Mouse (Mus musculus) intestine, postnatal 0 days (tissue): ENCODE results near the gene Foxj1. TPM values are rescaled to one million over a fixed set of nuclear protein-coding genes. Genes with fewer than 3 reads are reported as not detected.

Experiments
- ATAC-seq: fragments of 200-750 bp; cut with Nextera tagmentation; 2 replicates; pipeline ENCODE4 v1.8.0; 2017; ENCODE audit warnings: mild to moderate bottlenecking, moderate TSS enrichment, moderate library complexity
- H3K27ac ChIP-seq: fragments of 300-500 bp; sonication (generic); 2 replicates; pipeline ENCODE4 v1.5.1; 2014; ENCODE audit warnings: mild to moderate bottlenecking, low read depth, low read length, moderate library complexity
- H3K27me3 ChIP-seq: fragments of 300-500 bp; sonication (generic); replicated peaks from 2 replicates; pipeline ENCODE4 v1.6.1; 2014; ENCODE audit warnings: low read length, mixed read lengths; ENCODE audit not compliant: control insufficient read depth, insufficient read depth
- H3K36me3 ChIP-seq: fragments of 300-500 bp; sonication (generic); 2 replicates; pipeline ENCODE4 v1.6.1; 2014; ENCODE audit warnings: mild to moderate bottlenecking, moderate library complexity; ENCODE audit not compliant: control insufficient read depth, insufficient read depth
- H3K4me1 ChIP-seq: fragments of 300-500 bp; sonication (generic); replicated peaks from 2 replicates; pipeline ENCODE4 v1.6.1; 2014; ENCODE audit warnings: antibody characterized with exemption, low read length, mixed read lengths; ENCODE audit not compliant: control insufficient read depth, insufficient read depth
- H3K4me2 ChIP-seq: fragments of 300-500 bp; sonication (generic); replicated peaks from 2 replicates; pipeline ENCODE4 v1.6.1; 2014; ENCODE audit warnings: low read depth, mild to moderate bottlenecking, moderate library complexity
- H3K4me3 ChIP-seq: fragments of 300-500 bp; sonication (generic); 2 replicates; pipeline ENCODE4 v1.5.1; 2014; ENCODE audit warnings: low read depth, low read length
- H3K9ac ChIP-seq: fragments of 300-500 bp; sonication (generic); 2 replicates; pipeline ENCODE4 v1.6.1; 2014; ENCODE audit warnings: mild to moderate bottlenecking, low read depth, low read length
- H3K9me3 ChIP-seq: fragments of 300-500 bp; sonication (generic); 2 replicates; pipeline ENCODE4 v1.6.1; 2016; ENCODE audit warnings: mixed run types; ENCODE audit not compliant: control insufficient read depth
- CTCF ChIP-seq: sonication (generic); IDR thresholded peaks from 2 replicates; pipeline ENCODE4 v1.5.1; 2016; ENCODE audit warnings: low read depth, mild to moderate bottlenecking, control low read depth, antibody characterized with exemption, moderate library complexity
- WGBS: fragments of 180-500 bp; shearing (Covaris S2); extraction: QIAGEN DNeasy Blood & Tissue Kit; methylation state at CpG from one replicate; pipeline ENCODE4 v1.1.7; 2014; 5-methylcytosine and 5-hydroxymethylcytosine counted together
- polyA plus RNA-seq: library from polyadenylated mRNA; unstranded; fragments of >200 nt; fragmentation: Nextera tagmentation; extraction: Ambion mirVana; gene quantifications from 2 replicates; pipeline ENCODE4 v1.2.1, GENCODE M21; 2015

Gene Foxj1
- polyA plus RNA-seq, 1 experiment from 2014 or later, result 0.09 TPM

- Histone ChIP-seq H3K27ac (no peak overlapping the region), H3K9ac (no peak overlapping the region), H3K27me3 (no peaks in the 10 kb centered on the region), H3K36me3 (peaks cover 36% of the 10 kb centered on the region), H3K9me3 (no peaks in the 10 kb centered on the region), H3K4me3 (0 out of 2 replicates have a peak overlapping the region, but pooled peaks have one; percentile 72), H3K4me1 (0 out of 2 replicates have a peak, but pooled peaks cover 3% of the 10 kb centered on the region), H3K4me2 (peak overlapping the region; percentile 83)
- WGBS, result 100% methylated on average over 2 of the region's 2 CpGs
- TF ChIP-seq CTCF, result no peak
- ATAC-seq, result no peak
Measured at GRCm38 (mm10) chr11:116305423-116305822, 29.8 kb downstream of the Foxj1 start.

- no peaks in the 10 kb centered on the region for H3K27me3 ChIP-seq
- no peaks in the 10 kb centered on the region for H3K9me3 ChIP-seq
- H3K9ac ChIP-seq, result no peak overlapping the region
- H3K27ac ChIP-seq, result no peak overlapping the region
- no peak for ATAC-seq
- peaks cover 72% of the 10 kb centered on the region for H3K36me3 ChIP-seq
- no peak overlapping the region for H3K4me2 ChIP-seq
- WGBS, result 92% methylated on average over 6 of the region's 6 CpGs
- TF ChIP-seq CTCF, result no peak
- H3K4me1 ChIP-seq, result 0 out of 2 replicates have a peak, but pooled peaks cover 4% of the 10 kb centered on the region
- H3K4me3 ChIP-seq, result no peak overlapping the region
Measured at GRCm38 (mm10) chr11:116298621-116299020, 36.6 kb downstream of the Foxj1 start.

GRCm38 (mm10) chr11:116298221-116298620 lies 37.0 kb downstream of the Foxj1 start:
- Histone ChIP-seq H3K4me3 (no peak overlapping the region), H3K27ac (no peak overlapping the region), H3K9ac (no peak overlapping the region), H3K4me1 (0 out of 2 replicates have a peak, but pooled peaks cover 4% of the 10 kb centered on the region), H3K9me3 (no peaks in the 10 kb centered on the region), H3K4me2 (no peak overlapping the region), H3K36me3 (peaks cover 68% of the 10 kb centered on the region), H3K27me3 (no peaks in the 10 kb centered on the region)
- WGBS, result 86% methylated on average over 11 of the region's 11 CpGs
- TF ChIP-seq CTCF, result no peak
- no peak for ATAC-seq

GRCm38 (mm10) chr11:116297017-116297416 lies 38.2 kb downstream of the Foxj1 start:
- no peak overlapping the region for H3K27ac ChIP-seq
- no peak overlapping the region for H3K4me2 ChIP-seq
- WGBS, result 67% methylated on average over 3 of the region's 3 CpGs
- peaks cover 66% of the 10 kb centered on the region for H3K36me3 ChIP-seq
- 0 out of 2 replicates have a peak, but pooled peaks cover 4% of the 10 kb centered on the region for H3K4me1 ChIP-seq
- no peak for TF ChIP-seq CTCF
- H3K4me3 ChIP-seq, result no peak overlapping the region
- no peak overlapping the region for H3K9ac ChIP-seq
- no peaks in the 10 kb centered on the region for H3K9me3 ChIP-seq
- no peaks in the 10 kb centered on the region for H3K27me3 ChIP-seq
- ATAC-seq, result no peak

- H3K27ac ChIP-seq, result no peak overlapping the region
- whole genome bisulfite sequencing, result 86% methylated on average over 8 of the region's 8 CpGs
- peaks cover 69% of the 10 kb centered on the region for H3K36me3 ChIP-seq
- no peak for ATAC-seq
- H3K9ac ChIP-seq, result no peak overlapping the region
- H3K4me3 ChIP-seq, result no peak overlapping the region
- 0 out of 2 replicates have a peak, but pooled peaks cover 4% of the 10 kb centered on the region for H3K4me1 ChIP-seq
- TF ChIP-seq CTCF, result no peak
- H3K4me2 ChIP-seq, result no peak overlapping the region
- no peaks in the 10 kb centered on the region for H3K9me3 ChIP-seq
- H3K27me3 ChIP-seq, result no peaks in the 10 kb centered on the region
Measured at GRCm38 (mm10) chr11:116296191-116296734, 38.9 kb downstream of the Foxj1 start.

GRCm38 (mm10) chr11:116294319-116294718 lies 40.9 kb downstream of the Foxj1 start:
- Histone ChIP-seq H3K4me2 (peak overlapping the region; percentile 7; the same call in 1 of the 2 replicates), H3K4me3 (no peak overlapping the region), H3K36me3 (peaks cover 66% of the 10 kb centered on the region), H3K9me3 (no peaks in the 10 kb centered on the region), H3K27ac (peak overlapping the region; percentile 73), H3K4me1 (0 out of 2 replicates have a peak, but pooled peaks cover 4% of the 10 kb centered on the region), H3K9ac (no peak overlapping the region), H3K27me3 (no peaks in the 10 kb centered on the region)
- 31% methylated on average over 5 of the region's 5 CpGs for WGBS
- TF ChIP-seq CTCF, result peak; percentile 92
- ATAC-seq, result peak; percentile 38; the same call in 1 of the 2 replicates
